In genomic region chr13:81710266-81710665, GRCm38 (mm10) we compare ENCODE assay signal across 8 mouse cellular contexts. TPM values are rescaled to one million over a fixed set of nuclear protein-coding genes. Genes with fewer than 3 reads are reported as not detected.
DNase-seq lines count a peak whose midpoint lies in the region; ATAC-seq and TF ChIP-seq lines count a peak whose summit lies in the region.

No protein-coding gene starts in this region.

- peak overlapping the region; percentile 61 for H3K9ac ChIP-seq in intestine, embryonic 14.5 days (ENCODE audit: low read length)
- peak overlapping the region; percentile 70; the same call in 1 of the 2 replicates for H3K9ac ChIP-seq in midbrain, embryonic 15.5 days

- H3K4me1 ChIP-seq in lung, adult 2 months (ENCODE audit: control insufficient read depth, insufficient read depth, low read length): no peaks in the 10 kb centered on the region
- H3K4me1 ChIP-seq in intestine, embryonic 14.5 days (replicated peaks; ENCODE audit: control insufficient read depth, insufficient read depth, low read length): peaks cover 9% of the 10 kb centered on the region; the same call in 1 of the 2 replicates
- H3K4me1 ChIP-seq in midbrain, embryonic 15.5 days: peaks cover 22% of the 10 kb centered on the region

- H3K27me3 ChIP-seq in intestine, embryonic 14.5 days (replicated peaks; ENCODE audit: control insufficient read depth, insufficient read depth, low read length): no peaks in the 10 kb centered on the region
- H3K27me3 ChIP-seq in midbrain, embryonic 15.5 days (replicated peaks): no peaks in the 10 kb centered on the region

- H3K36me3 ChIP-seq in intestine, embryonic 14.5 days (ENCODE audit: control insufficient read depth, insufficient read depth, low read length): no peaks in the 10 kb centered on the region
- H3K36me3 ChIP-seq in midbrain, embryonic 15.5 days (replicated peaks): no peaks in the 10 kb centered on the region

- H3K27ac ChIP-seq in intestine, embryonic 14.5 days (ENCODE audit: low read depth): no peak overlapping the region
- H3K27ac ChIP-seq in midbrain, embryonic 15.5 days: no peak overlapping the region

- peak overlapping the region; percentile 84 for H3K4me3 ChIP-seq in lung, adult 2 months (replicated peaks; ENCODE audit: extremely low read depth, low read depth, low read length)
- peak overlapping the region; percentile 61 for H3K4me3 ChIP-seq in intestine, embryonic 14.5 days (ENCODE audit: low read depth, low read length)
- peak overlapping the region; percentile 74 for H3K4me3 ChIP-seq in midbrain, embryonic 15.5 days

- peak; percentile 16 for ATAC-seq in common myeloid progenitor, adult 5-6 weeks (replicated peaks; ENCODE audit: low read depth, poor library complexity, severe bottlenecking)
- ATAC-seq in intestine, embryonic 14.5 days (replicated peaks; ENCODE audit: low FRiP score, low TSS enrichment, low read depth): no peak
- ATAC-seq in midbrain, embryonic 15.5 days (replicated peaks): no peak

- no peaks in the 10 kb centered on the region for H3K9me3 ChIP-seq in intestine, embryonic 14.5 days (ENCODE audit: control insufficient read depth, low read length)
- no peaks in the 10 kb centered on the region for H3K9me3 ChIP-seq in midbrain, embryonic 15.5 days

- WGBS in lung, adult 2 months: 5% methylated on average over 7 of the region's 7 CpGs
- 0% methylated on average over 7 of the region's 7 CpGs for WGBS in intestine, embryonic 14.5 days
- WGBS in midbrain, embryonic 15.5 days: under 1% methylated on average over 7 of the region's 7 CpGs

- H3K4me2 ChIP-seq in intestine, embryonic 14.5 days (ENCODE audit: low read length): peak overlapping the region; percentile 64
- H3K4me2 ChIP-seq in midbrain, embryonic 15.5 days: peak overlapping the region; percentile 86

- DNase-seq in lung, adult 2 months: no peak
- no peak for DNase-seq in lung, postnatal 25 days (ENCODE audit: low spot score)
- DNase-seq in intestine, embryonic 14.5 days (ENCODE audit: low spot score): no peak
- no peak for DNase-seq in B cell, adult 2 months
- no peak for DNase-seq in adrenal gland, postnatal 14 days
- no peak for DNase-seq in gastrocnemius, postnatal 36 days

- TF ChIP-seq POLR2A in lung, adult 2 months (IDR thresholded peaks at IDR 0.05; ENCODE audit: borderline replicate concordance, extremely low read depth, low read depth, low read length): no peak

- intact Hi-C loops in gastrocnemius, postnatal 36 days (cut with DNase I): loop anchor here (5.0 kb wide), 1 partner anchor 53 kb away; the partner anchor contains the start of gene Lysmd3

- no peak for TF ChIP-seq CTCF in lung, adult 2 months (IDR thresholded peaks at IDR 0.05; ENCODE audit: insufficient read depth, low read length)

RNA-seq across cellular contexts. Expression of gene Polr3g, which starts 0.5 kb away (rescaled TPM):
- polyA plus RNA-seq in lung, adult 2 months (2012; rRNA removed): 1.2 and 6.4 TPM in 2 replicates
- 28.1 and 39.1 TPM in 2 replicates for total RNA-seq in common myeloid progenitor, adult 5-6 weeks (2017)
- polyA plus RNA-seq in intestine, embryonic 14.5 days (2014; fragmentation: Nextera tagmentation; extraction: Ambion mirVana): 16.1 and 18.1 TPM in 2 replicates
- polyA plus RNA-seq in midbrain, embryonic 15.5 days (2015; fragmentation: Nextera tagmentation; extraction: Ambion mirVana): 4.9 and 5.0 TPM in 2 replicates
- 4.0 and 5.1 TPM in 2 replicates for total RNA-seq in adrenal gland, postnatal 14 days (2021)
- 1 to 10 TPM; 1.1 to 1.3 TPM for total RNA-seq in gastrocnemius, postnatal 36 days (2021)

RNA-seq across cellular contexts. Expression of gene Mblac2, which starts 0.9 kb away (rescaled TPM):
- 2.8 and 4.0 TPM in 2 replicates for polyA plus RNA-seq in lung, adult 2 months (2012; rRNA removed)
- total RNA-seq in common myeloid progenitor, adult 5-6 weeks (2017): 6.7 and 7.0 TPM in 2 replicates
- 7.3 and 9.4 TPM in 2 replicates for polyA plus RNA-seq in intestine, embryonic 14.5 days (2014; fragmentation: Nextera tagmentation; extraction: Ambion mirVana)
- polyA plus RNA-seq in midbrain, embryonic 15.5 days (2015; fragmentation: Nextera tagmentation; extraction: Ambion mirVana): 41.0 and 42.1 TPM in 2 replicates
- total RNA-seq in adrenal gland, postnatal 14 days (2021): 6.8 and 8.1 TPM in 2 replicates
- total RNA-seq in gastrocnemius, postnatal 36 days (2021): 1 to 10 TPM in 1 of 2 experiments, under 1 TPM in 1; 0.94 to 1.1 TPM

RNA-seq across cellular contexts. Expression of gene Lysmd3, which starts 52.8 kb away (rescaled TPM):
- 6.1 and 7.2 TPM in 2 replicates for polyA plus RNA-seq in lung, adult 2 months (2012; rRNA removed)
- 26.8 and 31.2 TPM in 2 replicates for total RNA-seq in common myeloid progenitor, adult 5-6 weeks (2017)
- polyA plus RNA-seq in intestine, embryonic 14.5 days (2014; fragmentation: Nextera tagmentation; extraction: Ambion mirVana): 25.0 and 28.7 TPM in 2 replicates
- 17.5 and 17.9 TPM in 2 replicates for polyA plus RNA-seq in midbrain, embryonic 15.5 days (2015; fragmentation: Nextera tagmentation; extraction: Ambion mirVana)
- 25.9 and 27.9 TPM in 2 replicates for total RNA-seq in adrenal gland, postnatal 14 days (2021)
- total RNA-seq in gastrocnemius, postnatal 36 days (2021): 1 to 10 TPM; 4.1 to 6.2 TPM
